Mouse (Mus musculus) heart, embryonic 13.5 days (tissue): ENCODE results near the gene Mgat5. TPM values are rescaled to one million over a fixed set of nuclear protein-coding genes. Genes with fewer than 3 reads are reported as not detected.

Experiments
- ATAC-seq: fragments of 200-750 bp; cut with Nextera tagmentation; 2 replicates; pipeline ENCODE4 v1.8.0; 2017; ENCODE audit warnings: moderate TSS enrichment; ENCODE audit not compliant: insufficient number of reproducible peaks, low FRiP score, low TSS enrichment; ENCODE audit errors: extremely low read depth
- H3K27ac ChIP-seq: fragments of 300-500 bp; sonication (generic); replicated peaks from 2 replicates; pipeline ENCODE4 v1.5.1; 2015; ENCODE audit warnings: moderate library complexity, mild to moderate bottlenecking, inconsistent platforms
- H3K27me3 ChIP-seq: fragments of 300-500 bp; sonication (generic); replicated peaks from 2 replicates; pipeline ENCODE4 v1.6.1; 2015; ENCODE audit warnings: mild to moderate bottlenecking, inconsistent platforms
- H3K36me3 ChIP-seq: fragments of 300-500 bp; sonication (generic); 2 replicates; pipeline ENCODE4 v1.6.1; 2015; ENCODE audit warnings: mild to moderate bottlenecking, inconsistent platforms
- H3K4me1 ChIP-seq: fragments of 300-500 bp; sonication (generic); 2 replicates; pipeline ENCODE4 v1.6.1; 2015; ENCODE audit warnings: inconsistent platforms
- H3K4me2 ChIP-seq: fragments of 300-500 bp; sonication (generic); 2 replicates; pipeline ENCODE4 v1.6.1; 2015; ENCODE audit warnings: inconsistent platforms, mild to moderate bottlenecking, moderate library complexity
- H3K4me3 ChIP-seq: fragments of 300-500 bp; sonication (generic); 2 replicates; pipeline ENCODE4 v1.5.1; 2015; ENCODE audit warnings: moderate library complexity, mild to moderate bottlenecking, inconsistent platforms
- H3K9ac ChIP-seq: fragments of 300-500 bp; sonication (generic); 2 replicates; pipeline ENCODE4 v1.6.1; 2015; ENCODE audit warnings: inconsistent platforms, mild to moderate bottlenecking, moderate library complexity
- H3K9me3 ChIP-seq: fragments of 300-500 bp; sonication (generic); 2 replicates; pipeline ENCODE4 v1.6.1; 2016; ENCODE audit warnings: inconsistent platforms
- WGBS: fragments of 180-500 bp; shearing (Covaris S2); methylation state at CpG from one replicate; pipeline ENCODE4 v1.1.7; 2015; ENCODE audit warnings: mixed read lengths; 5-methylcytosine and 5-hydroxymethylcytosine counted together
- polyA plus RNA-seq: library from polyadenylated mRNA; unstranded; fragments of >200 nt; fragmentation: Nextera tagmentation; extraction: Ambion mirVana; gene quantifications from 2 replicates; pipeline ENCODE4 v1.2.1, GENCODE M21; 2015

The Mgat5 gene
- polyA plus RNA-seq, 1 experiment from 2014 or later, result 3.4 TPM

GRCm38 (mm10) chr1:127202360-127202759, 2.5 kb upstream of the Mgat5 start:
- H3K36me3 ChIP-seq, result no peaks in the 10 kb centered on the region
- H3K4me3 ChIP-seq, result no peak overlapping the region
- H3K4me1 ChIP-seq, result peaks cover 19% of the 10 kb centered on the region
- H3K4me2 ChIP-seq, result no peak overlapping the region
- H3K9ac ChIP-seq, result no peak overlapping the region
- WGBS, result 50% methylated on average over 4 of the region's 4 CpGs
- ATAC-seq, result no peak
- no peaks in the 10 kb centered on the region for H3K9me3 ChIP-seq
- H3K27me3 ChIP-seq, result no peaks in the 10 kb centered on the region
- H3K27ac ChIP-seq, result no peak overlapping the region

- WGBS, result 60% methylated on average over 4 of the region's 4 CpGs
- H3K4me2 ChIP-seq, result no peak overlapping the region
- ATAC-seq, result no peak
- no peak overlapping the region for H3K9ac ChIP-seq
- no peaks in the 10 kb centered on the region for H3K27me3 ChIP-seq
- H3K27ac ChIP-seq, result no peak overlapping the region
- H3K4me1 ChIP-seq, result peaks cover 20% of the 10 kb centered on the region
- H3K4me3 ChIP-seq, result no peak overlapping the region
- no peaks in the 10 kb centered on the region for H3K36me3 ChIP-seq
- no peaks in the 10 kb centered on the region for H3K9me3 ChIP-seq
These were observed 1.5 kb upstream of the Mgat5 start for GRCm38 (mm10) chr1:127203231-127203764.

GRCm38 (mm10) chr1:127205501-127206019, 745 bp downstream of the Mgat5 start:
- no peaks in the 10 kb centered on the region for H3K9me3 ChIP-seq
- H3K4me1 ChIP-seq, result peaks cover 20% of the 10 kb centered on the region
- ATAC-seq, result no peak
- no peaks in the 10 kb centered on the region for H3K27me3 ChIP-seq
- peak overlapping the region; percentile 98 for H3K4me2 ChIP-seq
- under 1% methylated on average over 24 of the region's 24 CpGs for WGBS
- peak overlapping the region; percentile 89 for H3K9ac ChIP-seq
- H3K27ac ChIP-seq, result peak overlapping the region; percentile 91
- peak overlapping the region; percentile 84 for H3K4me3 ChIP-seq
- H3K36me3 ChIP-seq, result no peaks in the 10 kb centered on the region

DNA sequence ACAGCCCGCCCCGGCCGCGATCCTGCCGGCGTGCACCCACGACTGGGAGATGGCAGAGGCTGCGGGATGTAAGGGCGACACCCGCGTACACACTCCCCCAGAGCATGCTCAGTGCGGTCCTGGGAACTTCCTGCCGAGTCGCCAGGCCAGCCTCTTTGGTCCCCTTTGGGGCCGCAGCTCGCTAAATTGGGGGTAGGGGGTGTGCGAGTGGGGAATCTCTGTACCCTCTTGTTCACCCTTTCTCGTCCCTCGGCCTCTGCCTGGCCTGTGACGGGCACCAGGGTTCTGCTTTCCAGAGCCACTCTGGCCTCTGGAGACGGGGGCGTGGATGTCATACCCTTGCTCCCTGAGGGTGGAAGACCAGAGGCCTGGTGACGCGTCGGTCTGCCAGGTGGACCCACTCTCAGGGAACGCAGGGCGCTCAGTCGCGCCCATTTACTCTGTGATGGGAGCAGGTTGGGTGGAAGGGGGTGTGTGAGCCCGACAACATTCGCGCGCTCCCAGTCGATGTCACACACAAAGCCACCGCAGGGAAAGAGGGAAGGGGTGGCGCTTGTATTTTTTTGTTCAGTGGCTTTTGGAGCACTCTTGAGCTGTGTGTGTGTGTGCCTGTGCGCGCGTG, 1.3 kb downstream of the Mgat5 start:
- peak overlapping the region; percentile 91 for H3K27ac ChIP-seq
- 3% methylated on average over 39 of the region's 39 CpGs for WGBS
- no peak; the same call in 1 of the 2 replicates for ATAC-seq

DNA sequence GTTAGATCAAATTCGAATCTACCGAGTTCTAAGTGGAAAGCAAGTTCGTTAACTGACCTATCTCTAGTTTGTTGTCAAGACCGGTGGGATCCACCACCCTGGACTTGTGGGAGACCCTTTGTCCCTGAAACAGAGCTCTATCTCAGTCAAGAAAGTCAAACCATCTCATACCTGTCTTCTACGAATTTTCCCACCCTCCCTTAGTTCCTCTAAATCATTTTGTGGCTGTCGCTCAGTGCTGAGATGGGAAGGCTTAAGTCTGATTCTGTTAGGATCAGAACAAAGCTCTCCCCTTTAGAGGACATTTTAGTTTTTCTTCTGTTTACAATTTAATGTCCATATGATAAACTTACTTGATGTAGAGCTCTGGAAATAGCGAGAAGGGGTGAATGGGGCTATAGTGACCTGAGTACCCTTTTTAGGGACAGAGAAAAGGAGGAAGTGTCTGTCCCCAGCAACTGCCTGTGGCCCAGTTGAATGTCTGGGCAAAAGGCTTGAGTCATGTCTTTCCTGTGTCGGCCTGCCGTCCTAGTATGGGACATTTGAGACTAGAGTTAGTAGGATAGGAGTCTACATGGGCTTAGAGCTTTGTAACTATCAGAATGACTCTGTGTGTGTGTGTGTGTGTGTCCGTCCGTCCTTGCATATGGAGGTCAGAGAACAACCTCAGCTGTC, 2.2 kb downstream of the Mgat5 start:
- Histone ChIP-seq H3K27me3 (no peaks in the 10 kb centered on the region), H3K4me1 (peaks cover 20% of the 10 kb centered on the region), H3K4me2 (peak overlapping the region; percentile 98), H3K36me3 (no peaks in the 10 kb centered on the region), H3K9me3 (no peaks in the 10 kb centered on the region), H3K4me3 (peak overlapping the region; percentile 84), H3K27ac (no peak overlapping the region; the same call in 1 of the 2 replicates), H3K9ac (peak overlapping the region; percentile 89)
- ATAC-seq, result no peak
- WGBS, result 69% methylated on average over 11 of the region's 11 CpGs

More for the DNA sequence above, 1.3 kb downstream of the Mgat5 start:
- Histone ChIP-seq H3K27me3 (no peaks in the 10 kb centered on the region), H3K9ac (peak overlapping the region; percentile 89), H3K4me3 (peak overlapping the region; percentile 84), H3K4me2 (peak overlapping the region; percentile 98), H3K36me3 (no peaks in the 10 kb centered on the region), H3K4me1 (peaks cover 20% of the 10 kb centered on the region), H3K9me3 (no peaks in the 10 kb centered on the region)

DNA sequence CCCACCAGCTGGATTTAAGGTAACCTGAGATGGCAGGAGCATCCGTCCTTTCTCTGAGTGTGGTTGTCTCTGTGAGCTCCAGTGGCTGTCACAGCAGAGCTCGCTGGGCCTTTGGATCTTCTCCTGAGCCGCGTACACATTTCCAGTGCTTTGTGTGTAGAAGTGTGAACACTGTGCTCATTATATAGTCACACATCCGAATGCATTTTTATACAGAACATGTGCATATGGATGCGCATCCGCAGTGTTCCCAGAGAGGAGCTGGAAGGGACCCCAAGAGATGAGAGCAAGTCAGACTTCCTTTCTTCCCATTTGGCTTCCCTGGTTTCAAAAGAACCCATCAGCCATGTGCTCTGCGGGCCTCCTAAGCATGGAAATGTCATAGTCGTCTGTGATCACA, 3.4 kb downstream of the Mgat5 start:
- 81% methylated on average over 9 of the region's 9 CpGs for WGBS
- no peak overlapping the region for H3K27ac ChIP-seq
- H3K36me3 ChIP-seq, result no peaks in the 10 kb centered on the region
- no peaks in the 10 kb centered on the region for H3K27me3 ChIP-seq
- no peak for ATAC-seq
- H3K4me3 ChIP-seq, result no peak overlapping the region
- no peak overlapping the region for H3K4me2 ChIP-seq
- H3K9me3 ChIP-seq, result no peaks in the 10 kb centered on the region
- peaks cover 20% of the 10 kb centered on the region for H3K4me1 ChIP-seq
- H3K9ac ChIP-seq, result no peak overlapping the region

DNA sequence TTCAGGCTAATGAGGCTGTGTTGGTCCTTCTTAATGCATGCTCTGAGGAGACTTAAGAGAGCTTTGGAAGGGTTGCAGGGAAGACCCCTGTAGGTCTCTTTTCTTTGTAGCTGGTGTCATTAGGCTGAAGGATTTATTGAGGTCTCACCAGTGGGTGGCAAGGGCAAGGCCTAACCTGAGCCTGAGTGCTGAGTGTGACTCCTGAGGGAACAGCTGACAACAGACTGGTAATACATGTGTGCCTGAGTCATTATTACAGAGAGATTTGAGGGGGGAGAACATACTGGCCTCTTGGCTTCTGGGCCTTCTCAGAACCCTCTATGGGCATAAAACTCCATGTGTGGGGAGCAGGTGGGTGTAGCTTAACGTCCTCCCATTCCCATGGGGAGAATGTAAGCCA, 8.0 kb downstream of the Mgat5 start:
- Histone ChIP-seq H3K9me3 (no peaks in the 10 kb centered on the region), H3K4me1 (peaks cover 18% of the 10 kb centered on the region), H3K4me3 (no peak overlapping the region), H3K27me3 (no peaks in the 10 kb centered on the region), H3K4me2 (no peak overlapping the region), H3K36me3 (no peaks in the 10 kb centered on the region), H3K27ac (no peak overlapping the region), H3K9ac (no peak overlapping the region)
- no peak for ATAC-seq
- 56% methylated on average over 1 of the region's 1 CpGs for WGBS

DNA sequence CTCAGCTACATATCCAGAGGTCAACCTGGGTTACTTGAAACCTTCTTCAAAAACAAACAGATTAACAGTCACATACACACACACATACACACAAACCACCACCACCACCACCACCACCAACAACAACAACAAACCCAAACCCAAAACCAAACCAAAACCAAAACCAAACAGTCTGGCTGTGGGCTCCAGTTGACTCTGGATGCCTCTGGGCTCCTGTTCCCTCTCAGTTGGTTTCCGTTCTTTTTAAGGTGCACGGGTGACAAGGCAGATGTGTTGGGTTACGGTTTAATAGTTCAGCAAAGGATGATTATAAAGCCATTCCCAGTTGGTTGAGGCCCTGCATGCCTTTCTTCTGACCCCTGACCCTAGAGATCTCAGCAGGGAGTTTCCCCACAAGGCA, 8.6 kb downstream of the Mgat5 start:
- Histone ChIP-seq H3K36me3 (no peaks in the 10 kb centered on the region), H3K9me3 (no peaks in the 10 kb centered on the region), H3K27me3 (no peaks in the 10 kb centered on the region), H3K4me1 (peaks cover 23% of the 10 kb centered on the region), H3K9ac (no peak overlapping the region), H3K27ac (no peak overlapping the region), H3K4me2 (no peak overlapping the region), H3K4me3 (no peak overlapping the region)
- WGBS, result 74% methylated on average over 3 of the region's 3 CpGs
- no peak for ATAC-seq

DNA sequence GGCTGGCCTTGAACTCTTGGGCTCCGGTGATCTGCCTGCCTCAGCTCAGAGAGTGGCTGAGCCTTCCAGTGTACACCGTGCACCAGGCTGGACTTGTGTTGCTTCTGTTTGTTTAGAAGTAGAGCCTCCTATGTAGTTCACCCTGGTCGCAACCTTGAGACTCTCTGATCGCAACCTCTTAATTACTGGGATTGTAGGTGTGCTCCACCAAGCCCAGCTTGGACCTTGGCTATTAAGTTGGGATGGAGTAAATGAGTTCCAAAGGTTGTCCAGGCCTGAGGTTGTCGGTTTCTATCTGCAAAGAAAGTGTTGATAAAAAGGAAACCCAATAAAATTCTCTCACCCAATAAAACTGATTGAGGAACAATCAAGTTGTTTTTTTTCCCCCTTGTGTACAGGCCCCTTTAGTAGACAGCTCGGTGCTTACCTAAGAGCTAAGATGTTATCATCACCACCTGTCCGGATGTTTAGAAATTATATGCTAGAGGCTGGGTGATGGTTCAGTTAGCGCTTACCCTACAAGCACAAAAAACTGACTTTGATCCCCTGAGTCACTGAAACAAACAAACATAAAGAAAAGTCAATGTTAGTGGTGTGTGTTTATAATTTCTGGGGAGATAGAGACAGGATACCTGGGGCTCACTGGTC, 9.9 kb downstream of the Mgat5 start:
- no peaks in the 10 kb centered on the region for H3K27me3 ChIP-seq
- no peaks in the 10 kb centered on the region for H3K36me3 ChIP-seq
- 83% methylated on average over 8 of the region's 8 CpGs for WGBS
- no peak overlapping the region for H3K4me2 ChIP-seq
- no peaks in the 10 kb centered on the region for H3K9me3 ChIP-seq
- no peak for ATAC-seq
- H3K4me1 ChIP-seq, result peaks cover 23% of the 10 kb centered on the region
- H3K9ac ChIP-seq, result no peak overlapping the region
- no peak overlapping the region for H3K27ac ChIP-seq
- no peak overlapping the region for H3K4me3 ChIP-seq

- Histone ChIP-seq H3K9me3 (no peaks in the 10 kb centered on the region), H3K4me2 (no peak overlapping the region), H3K4me3 (no peak overlapping the region), H3K4me1 (peaks cover 23% of the 10 kb centered on the region), H3K27ac (no peak overlapping the region), H3K9ac (no peak overlapping the region), H3K27me3 (no peaks in the 10 kb centered on the region), H3K36me3 (no peaks in the 10 kb centered on the region; the same call in 1 of the 2 replicates)
- ATAC-seq, result no peak
- WGBS, result 50% methylated on average over 2 of the region's 2 CpGs
These were observed 12.2 kb downstream of the Mgat5 start for GRCm38 (mm10) chr1:127216979-127217378.

DNA sequence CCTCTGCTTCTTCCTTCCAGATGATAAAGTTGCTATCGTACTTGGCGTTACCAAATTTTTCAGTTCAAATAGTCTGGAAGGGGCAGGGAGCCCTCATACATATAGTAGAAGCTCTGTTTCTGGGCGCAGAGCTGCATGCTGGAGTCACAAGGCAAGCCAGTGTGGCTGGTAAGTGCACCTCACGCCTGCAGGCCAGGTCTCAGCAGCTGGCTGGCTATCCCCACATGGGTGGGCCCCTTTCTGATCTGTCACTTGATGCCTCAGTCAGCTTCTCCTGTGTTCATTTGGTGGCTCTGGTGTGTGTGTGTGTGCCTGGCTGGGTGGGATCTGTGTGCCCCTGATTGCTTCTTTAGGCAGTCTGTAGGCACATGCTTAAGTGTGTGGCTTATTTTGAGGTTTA, 12.8 kb downstream of the Mgat5 start:
- Histone ChIP-seq H3K27me3 (no peaks in the 10 kb centered on the region), H3K4me1 (peaks cover 23% of the 10 kb centered on the region), H3K4me2 (no peak overlapping the region), H3K4me3 (no peak overlapping the region), H3K36me3 (no peaks in the 10 kb centered on the region; the same call in 1 of the 2 replicates), H3K9ac (no peak overlapping the region), H3K9me3 (no peaks in the 10 kb centered on the region), H3K27ac (no peak overlapping the region)
- 65% methylated on average over 4 of the region's 4 CpGs for WGBS
- ATAC-seq, result no peak
